Mouse (Mus musculus): ENCODE data around the gene Gpr6. TPM values are rescaled to one million over a fixed set of nuclear protein-coding genes. Genes with fewer than 3 reads are reported as not detected.

The Gpr6 gene
- not detected for polyA plus RNA-seq (2017; shearing (Covaris generic))

DNA sequence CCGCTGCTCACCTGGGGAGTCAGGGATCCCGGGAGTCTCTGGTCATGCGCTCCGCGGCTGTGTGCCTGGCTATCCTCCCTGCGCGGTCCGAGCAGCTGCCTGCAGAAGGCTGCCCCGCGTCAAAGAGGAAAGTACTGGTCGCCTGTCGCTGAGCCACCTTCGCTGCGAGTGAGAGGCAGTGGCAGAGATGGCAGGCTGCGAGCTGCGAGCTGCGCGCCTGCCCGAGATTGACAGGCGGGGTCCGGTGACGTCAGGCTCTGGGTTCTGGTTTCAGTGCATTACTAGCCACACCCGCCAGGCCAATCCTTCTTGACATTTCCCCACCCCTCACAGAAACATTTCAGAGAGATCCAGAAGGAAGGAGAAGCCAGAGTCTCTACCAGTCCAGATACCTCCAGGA, at the start of gene Gpr6:
Gene Gpr6, minus strand, starts transcription at position 170 of the 400 bp plus-strand sequence.
- ATAC-seq, result no peak

DNA sequence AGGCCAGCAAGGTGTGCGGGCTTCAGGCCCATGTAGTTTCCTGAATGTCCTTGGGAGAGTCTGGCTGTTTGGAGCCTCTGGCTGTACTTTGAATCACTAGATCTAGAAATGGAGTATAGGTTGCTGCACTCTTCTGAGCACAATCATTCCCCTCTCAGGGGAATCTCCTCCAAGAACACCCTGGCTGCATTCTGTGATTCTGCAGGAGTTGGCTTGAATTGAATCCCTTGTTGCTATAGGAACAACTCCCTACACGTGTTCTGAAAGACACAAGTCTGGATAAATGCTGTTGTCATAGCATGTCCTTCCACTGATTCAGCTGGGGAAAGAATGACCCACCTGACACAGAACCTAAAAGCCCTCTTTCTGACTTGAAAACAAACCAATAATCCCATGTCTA, 28.0 kb upstream of the Gpr6 start:
- ATAC-seq, result no peak

GRCm38 (mm10) chr10:41098137-41098536, 26.1 kb upstream of the Gpr6 start:
- no peak for ATAC-seq

GRCm38 (mm10) chr10:41088852-41089251, 16.8 kb upstream of the Gpr6 start:
- ATAC-seq, result no peak

DNA sequence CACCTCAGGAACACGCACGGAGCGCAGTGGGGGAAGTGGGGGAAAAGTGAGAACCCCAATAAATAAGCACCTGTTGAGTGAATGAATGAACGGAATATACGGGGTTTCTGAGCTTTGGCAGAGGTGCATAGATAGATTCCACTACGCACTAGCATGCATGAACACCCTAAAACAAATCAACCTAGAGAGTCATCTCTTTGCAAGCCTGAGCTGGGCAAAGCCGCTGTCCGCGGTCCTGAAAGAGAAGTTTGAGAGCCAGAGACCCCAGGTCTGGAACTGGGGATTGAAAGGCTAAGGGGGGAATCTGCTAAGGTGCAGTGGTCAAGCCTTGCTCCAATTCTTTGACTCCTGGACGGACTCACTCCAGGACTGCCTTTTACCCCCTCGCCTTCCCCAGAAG, 389 bp downstream of the Gpr6 start:
- no peak for ATAC-seq

DNA sequence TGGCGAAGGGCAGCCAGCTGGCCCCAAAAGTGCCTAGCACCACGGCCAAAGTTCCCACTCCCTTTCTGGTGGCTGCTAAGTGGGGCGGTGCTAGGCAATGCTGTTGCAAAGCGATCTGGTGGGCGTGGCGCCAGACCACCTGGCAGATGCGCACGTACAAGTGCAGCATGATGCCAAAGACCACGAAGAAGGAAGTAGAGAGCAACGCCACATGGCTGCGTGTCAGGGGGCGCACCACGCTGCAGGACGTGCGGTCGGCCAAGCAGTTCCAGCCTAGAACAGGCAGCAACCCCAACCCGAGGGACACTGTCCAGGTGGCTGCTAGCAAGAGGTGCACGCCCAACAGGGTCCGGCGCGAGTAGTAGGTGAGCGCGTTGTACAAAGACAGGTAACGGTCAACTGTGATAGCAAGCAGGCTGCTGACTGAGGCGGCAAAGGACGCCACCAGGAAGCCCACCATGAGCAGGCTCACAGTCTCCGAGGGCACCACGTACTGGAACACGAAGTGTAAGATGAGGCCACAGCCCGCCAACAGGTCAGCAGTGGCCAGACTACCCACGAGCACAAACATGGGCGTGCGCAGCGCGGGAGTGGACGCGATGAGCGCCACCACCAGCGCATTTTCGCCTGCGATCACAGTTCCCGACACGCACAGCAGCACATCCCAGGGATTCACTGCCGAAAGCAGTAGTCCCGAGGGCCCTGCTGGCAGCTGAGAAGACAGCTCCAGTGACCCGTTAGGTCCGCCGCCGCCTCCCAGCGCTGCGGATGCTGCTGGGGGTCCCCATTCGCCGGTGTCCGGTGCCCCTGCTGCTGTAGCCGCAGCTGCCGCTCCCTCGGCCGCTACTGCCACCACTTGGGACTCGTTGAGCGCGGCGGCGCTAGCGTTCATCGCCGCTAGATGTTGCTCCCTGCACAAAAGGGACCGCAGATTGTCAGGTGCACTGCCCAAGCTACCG, 1.1 kb downstream of the Gpr6 start:
- no peak for ATAC-seq

DNA sequence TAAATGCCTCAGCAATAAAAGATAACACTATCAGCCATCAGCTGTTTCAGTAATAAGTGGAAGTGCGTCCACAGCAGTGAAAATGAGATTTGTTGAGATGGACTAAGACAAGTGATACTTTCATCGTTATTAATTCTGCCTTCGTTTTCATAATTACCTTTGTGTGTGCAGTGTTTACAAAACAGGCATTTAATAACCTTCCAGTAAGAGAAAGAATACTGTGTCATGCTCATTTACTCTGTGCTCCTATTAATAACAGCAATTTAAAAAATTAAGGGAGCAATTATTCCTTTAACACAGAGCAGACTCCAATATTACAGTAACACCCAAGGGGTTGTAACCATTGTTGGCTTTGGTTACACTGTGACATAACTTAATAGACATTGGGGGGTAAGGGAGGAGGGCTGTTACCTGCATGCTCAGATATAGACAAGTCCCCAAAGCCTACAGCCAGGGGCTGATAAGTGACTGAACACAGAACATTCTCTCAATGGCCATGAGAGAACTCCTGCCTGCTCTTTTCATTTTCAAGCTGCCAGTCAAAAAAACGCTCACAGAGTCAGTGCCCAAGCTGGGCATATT, 11.7 kb downstream of the Gpr6 start:
- no peak for ATAC-seq

DNA sequence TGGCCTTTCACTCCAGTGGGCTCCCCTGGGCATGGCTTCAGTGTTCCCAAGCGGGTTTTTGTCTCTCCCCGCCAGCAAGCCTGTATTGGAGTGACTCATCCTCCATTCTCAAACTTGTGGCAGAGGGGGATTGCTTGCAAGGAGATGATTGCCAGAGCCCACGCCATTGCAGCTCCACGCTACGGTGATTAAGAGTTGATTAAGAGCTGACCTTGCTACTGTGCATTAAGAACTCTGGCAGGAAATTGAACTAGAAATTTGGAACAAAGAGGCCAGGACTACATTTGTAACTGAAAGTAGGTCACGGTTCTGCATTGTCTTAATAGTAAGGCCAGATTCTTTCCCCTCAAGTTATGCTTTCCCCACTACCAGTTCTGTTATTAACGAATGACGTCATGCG, 16.5 kb downstream of the Gpr6 start:
- no peak for ATAC-seq

- ATAC-seq, result no peak
Measured at GRCm38 (mm10) chr10:41054005-41054404, 18.1 kb downstream of the Gpr6 start.

DNA sequence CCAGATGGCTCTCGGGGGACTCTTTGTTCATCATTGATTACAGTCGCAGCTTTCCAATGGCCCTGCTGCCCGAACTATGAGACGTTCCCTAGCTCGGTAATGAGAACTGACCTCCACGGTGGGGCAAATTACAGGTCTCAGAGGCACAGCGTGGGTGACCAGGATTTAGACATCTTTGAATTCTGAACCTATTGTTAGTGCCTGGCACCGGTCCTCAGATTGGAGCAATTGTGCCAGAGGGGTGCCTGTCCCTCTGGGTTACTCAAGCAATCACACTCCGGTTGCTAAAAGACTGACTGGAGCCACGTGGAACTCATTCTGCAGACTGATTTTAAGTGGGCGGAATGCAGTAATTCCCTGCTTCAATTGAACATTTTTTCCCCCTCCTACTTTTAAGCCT, 29.8 kb downstream of the Gpr6 start:
- ATAC-seq, result no peak

GRCm38 (mm10) chr10:41041478-41041877, 30.6 kb downstream of the Gpr6 start:
- no peak for ATAC-seq

DNA sequence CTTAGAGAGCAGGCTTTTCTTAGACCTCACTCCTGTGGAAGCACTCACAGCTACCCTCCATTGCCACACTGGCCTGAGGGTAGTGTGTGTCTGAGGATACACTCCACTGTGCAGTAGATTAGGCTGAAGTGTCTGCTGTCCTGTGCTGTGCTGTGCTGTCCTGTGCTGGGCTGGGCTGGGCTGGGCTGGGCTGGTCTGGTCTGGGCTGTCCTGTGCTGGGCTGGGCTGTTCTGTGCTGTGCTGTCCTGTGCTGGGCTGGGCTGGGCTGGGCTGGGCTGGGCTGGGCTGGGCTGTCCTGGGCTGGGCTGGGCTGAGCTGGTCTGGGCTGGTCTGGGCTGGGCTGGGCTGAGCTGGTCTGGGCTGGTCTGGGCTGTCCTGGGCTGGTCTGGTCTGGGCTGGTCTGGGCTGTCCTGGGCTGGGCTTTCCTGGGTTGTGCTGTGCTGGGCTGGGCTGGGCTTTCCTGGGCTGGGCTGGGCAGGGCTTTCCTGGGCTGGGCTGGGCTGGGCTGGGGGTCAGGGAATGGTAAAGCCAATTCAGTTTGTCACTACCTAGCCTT, 31.5 kb downstream of the Gpr6 start:
- no peak for ATAC-seq

- ATAC-seq, result no peak
Measured at GRCm38 (mm10) chr10:41038476-41038875, 33.6 kb downstream of the Gpr6 start.

DNA sequence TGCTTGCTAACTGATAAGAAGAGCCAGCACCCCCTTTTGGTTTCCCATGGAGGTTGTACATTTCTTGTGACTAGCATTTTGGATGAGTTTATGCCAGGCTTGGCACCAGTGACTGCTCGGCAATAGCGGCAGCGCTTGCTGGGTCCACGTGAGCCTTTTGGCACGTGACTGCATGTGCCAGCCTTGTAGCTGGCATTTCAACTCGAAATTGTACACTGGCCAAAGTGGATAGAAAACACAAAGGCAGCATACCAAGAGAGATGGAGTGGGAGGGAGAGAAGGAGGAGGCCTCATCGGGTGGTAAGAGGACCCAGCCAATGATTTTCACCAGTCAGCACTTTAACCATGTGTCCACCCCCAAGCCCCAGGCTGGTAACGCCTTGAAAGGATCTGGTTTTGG, 34.4 kb downstream of the Gpr6 start:
- ATAC-seq, result no peak

GRCm38 (mm10) chr10:41032811-41033210, 39.3 kb downstream of the Gpr6 start:
- no peak for ATAC-seq

GRCm38 (mm10) chr10:41024860-41025259, 47.2 kb downstream of the Gpr6 start:
- no peak for ATAC-seq

DNA sequence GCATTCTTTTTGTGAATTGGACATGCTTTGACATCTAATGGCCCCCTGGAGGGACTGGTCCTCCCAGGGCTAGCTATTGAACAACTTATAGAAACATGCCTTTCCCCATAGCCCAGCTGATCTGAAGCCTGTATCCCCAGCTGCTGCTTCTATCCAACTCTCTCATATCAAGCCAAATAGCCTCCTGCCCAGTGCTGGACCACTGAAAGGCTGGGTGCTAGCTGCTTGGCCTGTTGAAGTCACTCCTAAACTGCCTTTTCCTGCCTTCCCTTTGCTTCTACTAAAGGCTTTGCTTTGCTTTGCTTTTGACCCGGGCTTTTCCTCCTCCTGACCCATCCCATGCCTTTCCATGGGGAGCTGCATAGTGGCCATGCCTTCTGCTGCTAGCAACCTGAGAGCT, 47.7 kb downstream of the Gpr6 start:
- no peak for ATAC-seq

GRCm38 (mm10) chr10:41022226-41022625, 49.9 kb downstream of the Gpr6 start:
- no peak for ATAC-seq

Other genes starting within 250 kb of the Gpr6 start
- gene Cdc40, start 189.0 kb downstream of the Gpr6 start, polyA plus RNA-seq (2017; shearing (Covaris generic)), result 10 to 100 TPM; 58.8 to 86.5 (median 75.6) TPM
- gene Wasf1, start 188.8 kb downstream of the Gpr6 start, polyA plus RNA-seq (2017; shearing (Covaris generic)), result under 1 TPM in 1 of 3 experiments, not detected in 2; 0.29 TPM
- gene Fig4, start 231.0 kb upstream of the Gpr6 start, polyA plus RNA-seq (2017; shearing (Covaris generic)), result 10 to 100 TPM in 2 of 3 experiments, 1 to 10 TPM in 1; 8.1 to 12.7 (median 10.9) TPM
- under 1 TPM in 2 of 3 experiments, not detected in 1; 0.06 to 0.07 TPM for gene Ak9, start 231.7 kb upstream of the Gpr6 start, polyA plus RNA-seq (2017; shearing (Covaris generic))